Mouse (Mus musculus) CD4-positive helper T cell, adult 2 months (primary cell): ENCODE results near the gene Tox3.

Source experiments
- DNase-seq: peaks from one replicate; pipeline ENCODE4 v3.0.0-alpha.2; 2012; ENCODE audit warnings: low read depth, missing footprints, low spot score

Tox3 gene

DNA sequence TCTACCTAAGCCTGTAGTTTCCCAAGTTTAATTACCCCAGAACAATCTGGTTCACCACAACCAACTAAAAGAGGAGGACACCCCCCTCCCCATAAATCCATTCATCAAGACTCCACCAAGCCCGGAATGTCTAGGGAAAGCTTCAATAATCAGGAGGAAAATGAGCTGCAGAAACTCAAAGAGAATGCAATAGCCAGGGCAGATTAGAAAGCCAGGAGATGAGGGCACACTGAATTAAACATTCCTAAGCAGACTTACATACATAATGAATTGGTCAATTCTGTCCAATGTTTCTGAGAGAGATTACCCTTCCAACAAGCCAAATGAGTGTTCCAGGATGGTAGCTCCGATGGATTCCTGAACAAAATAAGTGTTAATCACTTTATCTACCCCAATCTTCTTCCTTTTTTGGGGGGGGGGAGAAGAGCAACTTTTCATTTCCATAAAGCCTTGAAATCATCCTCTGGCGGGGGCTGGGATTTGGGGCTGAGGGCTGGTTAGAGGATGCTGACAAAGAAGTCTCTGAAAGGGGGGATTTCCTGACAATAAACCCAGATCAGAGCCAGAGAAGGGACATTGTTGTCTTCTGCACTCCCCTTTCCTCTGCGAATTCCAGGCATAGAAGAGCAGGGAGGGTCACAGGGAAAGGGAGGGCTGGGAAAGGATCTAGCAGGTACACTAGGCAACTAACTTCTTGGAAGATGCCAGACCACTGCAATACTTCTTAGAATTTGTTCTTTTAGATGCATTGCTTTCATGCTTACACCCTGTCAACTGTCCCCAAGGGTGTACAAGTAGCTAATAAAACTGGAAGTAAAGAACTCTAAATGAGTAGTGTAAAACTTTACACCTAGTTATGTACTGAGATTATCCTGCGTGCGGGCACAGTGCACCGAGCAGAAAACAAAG, 17.5 kb downstream of the Tox3 start:
- DNase-seq = no peak

DNA sequence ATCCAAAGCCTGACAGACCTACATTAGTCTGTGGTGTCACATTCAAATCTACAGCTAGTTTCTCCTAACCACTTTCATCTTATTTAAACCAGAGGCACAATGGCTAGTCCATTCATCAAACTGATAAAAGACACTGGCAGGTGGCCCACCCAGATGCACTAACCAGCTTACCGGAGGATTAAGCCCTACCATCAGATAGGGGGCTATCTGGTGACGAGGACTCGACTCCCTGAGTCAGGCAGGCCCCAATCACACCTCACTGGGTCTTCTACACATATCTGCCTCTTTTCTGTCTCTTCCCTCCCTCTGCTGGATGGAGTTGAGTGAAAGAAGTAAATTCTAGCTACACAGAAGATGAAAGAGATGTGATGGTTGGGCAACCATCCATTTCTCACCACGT, 24.3 kb downstream of the Tox3 start:
- no peak for DNase-seq

DNA sequence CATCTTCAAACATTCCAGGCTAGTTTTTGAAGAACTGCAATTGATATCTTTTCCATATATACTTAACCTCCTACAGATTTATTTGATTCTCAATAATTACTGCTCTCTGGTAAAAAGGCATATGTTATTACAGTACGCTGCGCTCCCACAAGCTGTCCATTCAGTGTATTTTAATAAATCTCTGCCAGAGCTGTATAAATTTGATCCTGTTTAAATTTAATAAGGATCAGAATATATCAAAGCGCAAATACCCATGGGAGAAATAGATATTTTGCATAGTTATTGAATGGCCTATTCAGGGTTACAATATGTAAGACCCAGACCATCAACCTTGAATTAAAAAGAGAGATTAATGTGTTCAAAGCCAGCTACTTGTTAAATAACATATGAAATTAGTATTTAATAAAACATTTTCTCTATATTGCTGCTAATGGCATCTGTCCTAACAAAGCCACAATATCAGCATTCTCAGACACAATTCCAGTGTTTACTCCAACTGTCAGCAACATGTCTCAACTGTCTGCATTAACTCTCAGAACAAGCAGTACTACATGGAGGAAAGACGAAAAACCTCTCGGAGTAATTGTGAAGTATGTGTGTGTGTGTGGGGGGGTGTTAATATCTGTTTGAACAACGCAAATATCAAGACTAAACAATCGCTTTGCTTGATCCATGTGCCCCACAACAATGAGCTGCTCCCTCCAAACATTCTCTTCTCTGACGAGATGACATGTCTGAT, 25.3 kb downstream of the Tox3 start:
- DNase-seq = no peak

DNA sequence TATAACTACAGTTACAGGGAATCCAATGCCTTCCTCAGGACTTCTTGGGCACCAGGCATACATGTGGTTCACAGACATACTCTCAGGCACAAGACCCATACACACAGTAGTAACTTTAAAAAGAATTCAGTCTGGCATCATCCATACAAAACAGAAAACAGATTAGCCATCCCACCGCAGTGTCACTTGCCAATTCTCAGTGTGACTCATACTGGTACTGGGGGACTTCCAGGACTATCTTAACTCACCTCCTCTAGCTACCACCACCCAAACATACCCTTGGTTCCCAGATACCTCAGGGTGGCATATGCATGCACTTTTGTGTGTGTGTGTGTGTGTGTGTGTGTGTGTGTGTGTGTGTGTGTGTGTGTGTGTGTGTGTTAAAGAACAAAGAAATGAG, 26.9 kb downstream of the Tox3 start:
- no peak for DNase-seq

DNA sequence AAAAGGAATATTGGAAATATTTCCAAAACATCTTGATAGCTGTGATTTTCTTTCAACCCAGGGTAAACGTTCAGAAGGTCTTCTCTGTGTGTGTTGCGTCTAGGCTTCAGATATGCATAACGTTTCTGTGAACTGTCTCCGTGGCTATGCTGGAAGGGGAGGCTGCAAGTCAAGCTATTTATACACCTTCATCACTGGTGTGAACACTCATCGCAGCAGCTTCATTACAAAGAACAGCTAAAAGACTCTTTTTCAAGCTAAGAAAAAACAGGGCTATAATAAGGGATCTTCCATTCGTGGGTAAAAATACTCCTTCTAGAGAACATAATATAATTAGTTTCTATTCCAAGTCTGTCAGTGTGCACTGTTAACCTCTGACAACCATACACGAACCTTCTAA, 33.8 kb downstream of the Tox3 start:
- no peak for DNase-seq

DNA sequence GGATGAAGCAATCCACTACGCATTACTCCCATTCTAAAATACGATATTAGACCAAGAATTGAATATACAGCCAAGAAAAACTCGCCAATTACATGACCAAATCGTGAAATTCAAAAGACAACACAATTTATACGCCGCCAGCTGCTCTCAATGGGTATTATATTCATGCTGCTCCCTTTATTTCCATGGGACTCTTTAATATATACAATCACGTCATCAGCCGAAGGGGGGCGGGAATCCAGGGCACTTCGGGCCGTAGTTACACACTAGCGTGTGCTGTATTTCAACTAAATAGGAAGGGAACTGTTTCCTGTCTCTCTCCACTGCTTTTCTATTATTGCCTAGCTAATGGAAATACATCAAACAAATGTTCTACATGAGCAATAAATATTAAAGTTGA, 45.2 kb downstream of the Tox3 start:
- no peak for DNase-seq

DNA sequence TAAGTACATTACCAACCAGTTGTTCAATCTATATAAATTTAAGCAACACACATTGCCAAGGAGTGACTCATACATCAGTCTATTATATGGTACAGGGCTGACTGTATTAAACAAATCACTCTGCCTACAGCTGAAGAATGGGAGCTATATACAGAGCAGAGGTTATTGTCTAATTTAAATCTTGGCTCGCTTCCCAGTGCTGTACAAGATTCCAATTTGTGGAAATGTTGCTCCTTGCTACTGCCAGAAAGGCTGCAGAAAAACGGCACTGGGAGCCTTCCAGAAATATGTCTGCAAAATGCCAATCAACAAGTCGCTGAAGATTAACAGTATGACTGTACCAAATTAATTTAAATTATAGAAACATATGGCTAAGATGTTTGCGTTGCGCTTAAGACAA, 45.9 kb downstream of the Tox3 start:
- no peak for DNase-seq

DNA sequence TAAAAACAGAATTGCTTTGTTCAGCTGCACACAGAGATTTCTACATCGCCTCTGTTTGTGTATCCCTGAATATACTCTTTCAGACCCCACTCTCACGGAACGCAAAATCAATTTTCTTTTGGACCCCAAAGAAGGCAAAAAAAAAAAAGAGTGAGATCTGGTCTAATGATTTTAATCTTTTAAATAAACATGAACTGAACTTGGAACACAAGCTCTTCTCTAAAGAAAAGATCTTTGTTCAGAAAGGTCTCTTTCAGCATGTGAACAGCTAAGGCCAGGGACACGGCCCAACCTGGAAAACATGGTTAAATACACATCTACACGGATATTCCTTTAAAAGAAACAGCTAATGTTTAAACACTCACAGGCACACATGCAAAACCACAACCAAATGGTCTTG, 46.6 kb downstream of the Tox3 start:
- no peak for DNase-seq

DNA sequence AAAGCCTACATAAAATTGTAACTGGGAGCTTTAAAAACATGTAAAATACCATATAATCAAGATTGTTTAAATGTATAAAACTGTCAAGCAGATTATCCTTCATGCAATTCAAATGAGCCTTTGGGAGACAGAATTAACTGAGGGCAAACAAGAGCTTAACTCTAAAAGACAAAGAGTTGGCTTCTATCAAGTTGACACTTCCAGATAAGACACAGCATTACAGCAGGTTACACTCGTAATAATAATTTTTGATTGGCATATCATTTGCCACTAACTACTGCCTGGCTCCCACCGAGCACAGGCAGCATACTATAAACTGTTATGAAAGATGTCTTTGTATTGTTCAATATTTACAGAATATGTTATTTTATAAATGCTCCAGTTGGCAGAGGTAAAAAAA, 47.2 kb downstream of the Tox3 start:
- no peak for DNase-seq

DNA sequence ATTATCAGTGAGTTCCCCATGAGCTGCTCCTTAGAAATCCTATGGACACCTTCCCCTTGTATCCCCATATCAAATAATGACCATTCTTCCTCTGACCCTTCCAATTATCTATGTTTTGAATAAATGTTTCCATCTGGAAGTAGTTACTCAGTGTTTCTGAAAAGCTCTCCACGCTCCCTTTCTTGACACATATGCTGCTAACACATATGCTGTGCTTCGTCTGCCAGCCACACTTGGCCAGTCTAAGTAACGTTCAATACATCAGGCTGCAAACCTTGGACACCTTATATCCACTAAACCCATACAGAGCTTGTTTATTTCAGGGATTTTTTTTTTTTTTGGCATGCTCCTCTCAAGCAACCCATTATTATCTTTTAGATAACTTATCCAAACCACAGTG, 54.1 kb downstream of the Tox3 start:
- DNase-seq = no peak

DNA sequence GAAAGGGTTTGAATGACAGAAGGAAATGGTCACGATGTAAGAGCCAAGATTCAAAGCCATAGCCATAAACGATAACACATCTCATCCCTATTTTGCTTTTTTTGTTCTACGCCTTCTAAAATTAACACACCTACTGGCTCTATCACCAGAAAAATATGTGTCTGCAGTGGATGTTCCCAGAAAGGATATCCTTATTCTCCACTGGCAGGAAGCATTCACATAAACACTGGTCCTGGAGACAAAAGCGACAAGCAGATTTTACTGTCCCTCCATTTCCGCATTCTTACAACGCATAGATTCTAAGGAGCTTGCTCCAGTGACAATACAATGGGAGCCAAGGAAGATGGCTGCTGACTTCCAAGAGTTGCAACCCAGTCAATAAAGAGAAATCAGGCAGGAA, 57.3 kb downstream of the Tox3 start:
- no peak for DNase-seq

DNA sequence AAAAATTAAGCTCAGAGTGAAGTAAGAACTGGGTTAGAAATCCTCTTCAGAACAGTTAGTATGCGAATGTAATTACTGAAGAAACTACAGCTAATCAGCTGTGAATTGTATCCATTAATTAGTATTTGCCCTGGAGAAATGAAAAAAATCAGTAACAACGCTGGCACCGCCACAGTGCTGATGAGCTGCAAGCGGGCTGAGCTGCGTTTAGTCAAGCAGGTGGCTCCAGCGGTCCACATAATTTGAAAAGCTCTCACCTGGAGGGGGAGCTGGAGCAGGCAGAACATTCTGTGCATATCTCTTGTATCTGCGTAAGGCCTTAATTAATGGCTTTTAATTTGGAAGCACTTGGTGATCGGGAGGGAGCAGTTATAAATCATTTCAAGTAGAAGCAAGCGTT, 71.4 kb downstream of the Tox3 start:
- DNase-seq = no peak

DNA sequence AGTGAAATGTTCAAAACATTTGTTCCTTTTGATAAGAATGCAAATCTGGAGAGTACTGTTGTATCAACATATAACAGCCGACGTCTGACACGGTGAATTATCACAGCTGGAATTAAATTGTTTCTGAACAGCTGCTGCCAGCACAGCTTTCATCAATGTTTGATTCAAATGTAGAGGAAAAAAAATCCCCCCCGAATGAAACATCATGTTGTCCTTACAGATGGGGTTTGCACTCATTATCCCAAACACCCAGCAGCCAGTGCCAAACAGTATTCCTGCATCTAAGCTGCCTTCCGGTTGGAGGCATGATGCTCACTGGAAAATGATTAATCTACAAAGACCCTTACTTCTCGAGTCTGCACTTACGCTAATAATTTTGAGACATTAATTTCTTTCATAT, 75.0 kb downstream of the Tox3 start:
- no peak for DNase-seq

DNA sequence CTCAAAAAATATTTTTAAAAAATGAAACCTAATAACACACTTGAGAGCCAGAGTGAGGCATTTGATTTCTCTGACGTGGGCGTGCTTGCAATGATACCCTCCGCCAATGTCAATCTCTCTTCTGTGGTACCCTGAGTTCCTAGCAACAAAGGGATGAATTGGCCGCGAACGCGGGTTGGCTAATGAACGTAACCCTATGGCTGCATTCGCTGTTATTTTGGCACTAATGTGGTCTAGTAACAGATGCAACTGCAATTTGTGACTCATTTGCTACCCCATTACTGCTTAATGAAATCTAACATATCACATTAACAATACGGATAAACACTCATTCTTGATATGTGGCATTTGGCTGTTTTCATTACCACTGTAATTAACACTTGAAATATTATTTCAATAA, 76.2 kb downstream of the Tox3 start:
- no peak for DNase-seq

DNA sequence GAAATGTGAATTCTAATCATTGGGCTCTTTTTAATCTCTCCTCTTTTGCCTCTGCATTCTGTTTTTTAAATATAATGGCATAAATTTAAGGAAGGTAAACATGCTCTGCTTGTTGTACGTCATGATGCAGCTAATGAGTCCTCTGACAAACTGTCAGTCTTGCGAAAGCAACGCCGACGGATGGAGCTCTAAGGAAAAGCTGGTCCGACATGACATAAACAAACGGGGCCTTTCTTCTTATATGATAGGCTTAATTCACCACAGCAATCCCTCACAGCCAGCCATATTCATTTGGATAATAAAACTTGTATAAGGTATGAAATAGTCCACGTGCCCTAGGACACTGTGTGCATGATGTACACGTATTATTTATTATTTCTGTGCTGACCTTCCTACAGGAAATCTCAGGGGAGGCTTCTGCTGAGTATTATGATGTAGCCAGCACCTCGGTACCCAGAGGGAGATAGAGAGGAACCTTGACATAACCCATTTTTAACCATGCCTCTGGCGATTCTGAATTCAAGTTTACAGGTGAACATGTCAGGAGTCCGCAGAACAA, 80.4 kb downstream of the Tox3 start:
- DNase-seq = no peak

DNA sequence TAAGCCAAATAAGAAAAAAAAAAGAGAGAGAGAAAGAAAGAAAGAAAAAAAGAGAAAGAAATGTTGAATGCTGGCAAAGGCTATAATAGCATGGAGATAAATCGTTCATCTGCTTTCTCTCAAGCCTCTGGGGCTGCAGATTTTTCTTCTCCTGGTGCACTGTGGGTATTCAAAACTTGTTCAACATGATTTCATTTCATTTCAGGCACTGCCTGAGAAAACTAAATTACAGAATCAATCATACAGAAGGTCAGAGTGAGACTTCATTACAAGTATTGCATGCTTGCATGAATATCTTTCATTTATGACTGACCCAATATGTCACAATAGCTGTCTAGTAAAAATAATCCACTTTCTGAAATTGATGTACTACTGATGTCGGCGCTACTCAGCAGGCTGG, 81.2 kb downstream of the Tox3 start:
- DNase-seq = no peak

DNA sequence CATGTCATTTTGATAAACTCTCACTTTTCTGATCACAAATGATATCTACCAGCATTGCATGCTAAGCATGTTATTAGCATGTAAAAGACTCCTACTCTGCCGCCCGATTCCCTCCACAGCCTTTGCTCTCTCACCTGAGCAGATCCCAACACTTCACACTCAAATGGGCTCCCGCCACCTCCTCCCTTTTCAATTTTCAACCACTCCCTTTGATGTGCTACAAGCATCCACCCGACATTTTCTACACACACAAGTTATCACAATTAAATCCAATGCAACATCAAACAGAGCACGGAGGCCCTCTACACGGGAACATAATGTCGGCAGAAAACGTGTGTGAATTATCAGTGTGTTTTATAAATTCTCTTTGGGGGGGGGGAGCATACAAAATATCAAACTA, 81.9 kb downstream of the Tox3 start:
- no peak for DNase-seq

DNA sequence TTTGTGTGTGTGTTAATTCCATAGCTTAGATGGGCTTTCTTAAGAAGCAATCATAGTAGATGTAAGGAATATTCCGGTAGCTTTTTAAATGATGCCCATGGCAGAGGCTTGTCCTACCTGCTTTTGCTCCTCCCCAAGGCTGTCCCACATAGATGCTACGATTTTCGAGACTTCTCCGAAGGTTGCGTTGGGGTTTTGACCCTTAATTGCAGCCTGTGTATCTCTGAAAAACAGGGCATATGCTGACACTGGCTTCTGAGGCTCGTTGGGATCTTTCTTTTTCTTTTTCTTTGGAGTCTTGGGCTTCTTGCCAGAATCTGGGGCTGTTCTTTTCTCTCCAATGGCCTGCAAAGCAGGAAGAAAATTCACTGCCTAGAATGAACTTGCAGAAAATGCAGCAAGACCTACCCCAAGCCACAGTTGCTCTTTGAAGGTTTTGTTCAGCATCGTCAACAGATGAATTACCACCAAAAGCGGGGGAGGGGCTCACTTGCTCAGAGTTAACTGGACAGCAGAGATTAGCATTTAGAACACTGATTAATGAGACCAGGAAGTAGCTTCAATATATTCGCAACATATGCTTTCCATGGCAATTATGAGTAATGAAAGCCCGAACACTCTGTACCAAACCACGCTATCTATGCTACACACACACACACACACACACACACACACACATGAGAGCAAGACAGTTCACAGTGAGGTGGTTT, 93.8 kb downstream of the Tox3 start:
- no peak for DNase-seq

DNA sequence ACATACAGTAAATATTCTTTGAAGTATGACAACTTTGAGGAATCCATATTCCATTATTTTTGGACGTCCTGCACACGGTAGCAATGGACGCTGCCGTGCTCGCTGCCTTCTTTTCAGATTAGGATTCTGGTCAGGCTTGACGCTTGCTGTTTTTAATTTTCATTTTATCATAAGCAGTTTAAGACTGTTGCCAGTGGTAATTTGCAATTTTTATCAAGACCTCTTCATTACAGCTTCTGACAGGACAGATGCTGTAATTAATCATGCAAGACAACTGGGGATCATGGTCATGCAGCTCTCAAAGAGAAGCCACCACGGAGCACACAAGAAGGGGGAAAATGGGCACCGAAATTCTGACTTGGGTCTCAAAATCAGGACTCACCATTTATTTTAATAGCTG, 101.8 kb downstream of the Tox3 start:
- DNase-seq = no peak

DNA sequence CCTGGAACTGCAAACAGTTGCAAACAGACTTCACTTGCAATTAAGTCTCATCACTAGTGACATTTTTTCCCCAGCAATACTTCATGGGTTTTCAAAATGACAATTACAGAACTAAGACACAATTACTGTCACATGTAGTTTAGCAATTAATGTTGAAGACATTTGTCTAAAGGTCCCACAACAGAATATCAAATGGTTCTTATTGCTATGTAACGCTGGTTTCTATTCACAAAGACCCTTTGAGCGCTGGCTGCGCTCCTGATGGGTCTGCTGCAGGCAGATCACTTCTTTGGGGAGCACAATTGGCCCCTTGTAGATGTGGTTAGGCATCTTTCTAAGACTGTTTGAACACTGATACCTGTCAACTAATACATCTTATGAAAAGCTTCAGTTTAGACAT, 102.3 kb downstream of the Tox3 start:
- DNase-seq = no peak

DNA sequence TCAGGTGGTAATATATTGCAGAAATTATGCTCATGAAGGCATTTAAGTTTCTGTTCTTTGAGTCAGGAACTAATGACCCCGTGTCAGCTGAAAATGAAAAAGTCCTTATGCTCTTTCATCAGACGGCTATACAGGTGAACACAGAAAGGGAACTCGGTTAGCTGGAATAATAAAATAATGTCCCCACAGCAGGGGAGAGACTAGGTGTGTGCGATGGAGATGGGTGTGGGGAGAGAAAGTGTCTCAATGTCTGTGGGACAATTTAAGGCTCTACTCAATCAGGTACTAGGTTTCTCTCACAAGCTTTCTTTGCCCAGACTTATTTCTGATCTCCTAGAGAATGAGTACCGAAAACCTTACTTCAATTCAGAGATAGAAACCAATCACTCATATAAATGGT, 103.0 kb downstream of the Tox3 start:
- no peak for DNase-seq

DNA sequence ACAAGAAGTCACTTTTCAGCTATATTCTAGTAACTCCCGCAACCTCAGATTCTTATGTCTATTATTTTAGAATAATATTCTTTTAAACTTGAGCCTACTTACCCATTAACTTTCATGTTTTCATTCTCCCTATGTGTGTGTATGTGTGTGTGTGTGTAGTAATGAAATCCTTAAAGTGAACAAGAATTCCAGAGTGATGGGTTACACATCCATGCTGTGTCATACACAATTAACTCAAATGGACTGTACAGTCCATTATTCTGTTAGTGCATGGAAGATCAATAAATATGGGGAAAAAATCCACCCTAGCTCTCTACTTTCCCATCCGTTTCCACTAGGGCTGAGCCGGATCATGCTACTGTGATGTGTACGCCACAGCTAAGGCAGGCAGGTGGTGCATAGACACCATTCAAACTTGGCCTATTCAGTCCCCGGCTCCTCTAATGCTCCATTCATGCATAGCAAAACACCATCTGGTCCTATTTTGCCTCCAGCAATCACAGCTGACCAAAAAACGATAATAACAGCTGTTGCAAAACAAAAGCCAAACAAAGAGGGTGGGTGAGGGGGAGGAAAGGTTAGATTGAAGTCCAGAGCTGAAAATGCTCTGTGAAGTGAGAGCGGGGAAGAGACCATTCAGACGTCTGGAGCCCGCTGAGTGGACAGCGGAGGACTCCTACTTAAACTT, 103.5 kb downstream of the Tox3 start:
- DNase-seq = no peak
